Mouse (Mus musculus) spleen, postnatal 36 days (tissue): ENCODE results near the gene Nol6.

Experiments
- DNase-seq, 2 experiments: peaks; one replicate each; pipeline ENCODE4 v3.0.0; 2022; ENCODE audit warnings: low spot score in 2 of 2, mixed read lengths in 1 of 2

Gene Nol6

DNA sequence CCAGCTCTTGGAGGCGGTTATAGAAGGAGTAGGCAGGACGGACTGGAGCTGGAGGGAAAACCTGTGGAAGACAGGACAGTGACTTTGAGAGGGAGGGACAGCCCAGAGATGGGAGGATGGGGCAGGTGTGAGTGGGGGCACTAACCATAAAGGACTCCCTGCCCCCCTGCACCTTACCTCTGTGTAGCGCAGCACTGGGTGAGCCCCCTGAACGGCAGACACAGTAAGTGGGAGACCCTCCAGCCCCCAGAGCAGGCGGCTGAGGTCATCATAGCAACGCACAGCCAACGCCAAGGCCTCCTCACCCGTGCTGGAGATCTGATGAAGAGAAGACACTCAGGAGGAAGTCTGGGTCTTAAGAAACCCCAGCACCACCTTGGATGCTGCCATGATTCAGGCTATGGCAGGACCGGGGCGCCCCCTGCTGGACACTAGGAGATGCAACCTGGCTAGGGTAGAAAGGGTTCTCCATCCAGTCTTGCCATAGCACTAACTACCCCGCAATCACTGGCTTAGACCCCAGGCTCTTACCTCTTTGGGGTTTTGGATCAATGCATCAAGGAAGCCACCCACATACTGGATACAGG is 5.5 kb downstream of the Nol6 start:
- DNase-seq, result peak; percentile 38 to 59

DNA sequence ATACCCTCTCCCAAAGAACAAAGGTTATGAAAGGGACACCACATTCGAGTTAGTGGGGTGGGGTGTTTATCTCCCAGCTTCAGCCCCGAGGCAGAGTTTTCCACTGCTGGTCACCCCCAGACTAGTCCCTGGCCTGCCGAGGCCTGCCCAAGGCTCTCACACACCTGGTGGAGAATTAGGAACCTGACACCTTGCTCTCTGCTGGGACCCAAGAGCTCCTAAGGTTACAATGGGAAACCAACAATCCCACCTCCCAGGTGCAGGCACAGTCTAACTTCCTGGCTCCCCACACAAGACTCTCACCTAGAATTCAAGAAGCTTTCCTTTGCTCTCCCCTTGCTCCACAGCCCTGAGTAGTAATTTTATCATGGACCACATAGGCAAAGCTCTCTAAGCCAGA is 7.4 kb downstream of the Nol6 start:
- no peak for DNase-seq

DNA sequence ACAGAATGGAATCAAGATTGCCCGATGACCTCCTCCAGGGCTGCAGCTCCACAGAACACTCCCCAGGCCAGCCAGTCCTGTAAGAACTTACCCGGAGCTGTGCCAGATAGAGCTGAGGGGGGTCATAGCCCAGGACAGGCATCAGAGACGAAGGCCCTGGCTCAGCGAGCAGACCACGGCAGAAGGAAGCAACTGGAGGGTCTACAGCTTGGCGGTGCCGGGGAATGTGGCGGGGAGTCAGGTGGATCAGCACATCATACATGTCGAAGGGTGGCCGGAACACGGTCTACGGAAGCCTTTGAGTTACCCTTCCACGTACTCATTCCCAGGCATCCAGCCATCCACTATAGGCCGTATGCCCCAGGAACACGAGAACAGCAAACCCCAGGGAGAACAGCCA is 8.5 kb downstream of the Nol6 start:
- DNase-seq, result no peak

DNA sequence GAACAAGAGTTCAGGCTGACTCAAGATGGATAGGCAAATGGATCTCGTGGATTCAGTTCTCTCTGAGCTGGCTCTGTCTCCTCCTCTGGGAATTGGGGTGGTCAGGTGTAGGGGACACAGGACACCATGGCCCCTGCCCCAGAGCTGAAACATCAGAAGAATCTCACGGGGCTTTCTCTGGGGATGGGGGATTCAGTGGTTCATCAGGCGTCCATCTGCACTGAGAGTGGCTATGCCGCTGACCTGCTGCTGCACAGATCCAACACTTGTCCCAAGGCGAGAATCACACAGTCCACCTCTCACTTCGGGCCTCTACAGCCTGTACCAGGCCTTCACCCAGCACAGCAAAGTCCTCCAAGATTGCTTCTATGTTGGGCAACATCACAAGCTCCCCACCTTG is 9.2 kb downstream of the Nol6 start:
- DNase-seq, result no peak

DNA sequence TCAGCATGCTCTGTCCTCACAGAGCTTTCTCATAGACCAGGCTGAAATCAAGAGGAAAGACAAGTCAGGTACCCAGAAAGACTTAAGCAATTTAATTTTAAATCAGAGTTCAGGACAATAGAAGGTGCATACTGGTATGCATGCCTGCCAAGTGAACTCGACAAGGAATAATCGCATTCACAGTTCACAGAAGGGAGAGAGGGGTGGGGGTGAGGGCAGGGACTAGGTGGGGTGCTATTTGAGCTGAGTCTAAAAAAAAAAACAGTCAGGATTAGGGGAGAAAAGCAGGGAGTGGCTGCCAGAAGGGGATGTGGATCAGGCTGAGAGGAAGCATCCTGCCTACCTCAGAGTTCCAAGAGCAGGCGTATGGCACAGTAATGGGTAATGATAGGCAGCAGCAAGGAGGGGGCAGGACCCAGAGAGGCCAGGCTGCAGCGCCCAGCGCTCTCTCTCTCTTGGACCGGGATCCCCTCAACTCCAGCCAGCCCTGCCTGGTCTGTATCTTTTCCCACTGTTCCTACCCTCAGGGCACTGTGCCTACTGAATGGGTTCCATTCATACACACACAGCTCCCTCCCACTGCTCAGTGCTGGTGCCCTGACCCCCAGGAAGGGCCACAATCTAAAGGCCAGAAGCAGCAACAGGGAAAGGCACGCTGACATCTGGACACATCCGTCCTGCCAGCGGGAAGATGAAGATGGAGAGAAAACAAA is 9.7 kb downstream of the Nol6 start:
- no peak for DNase-seq

DNA sequence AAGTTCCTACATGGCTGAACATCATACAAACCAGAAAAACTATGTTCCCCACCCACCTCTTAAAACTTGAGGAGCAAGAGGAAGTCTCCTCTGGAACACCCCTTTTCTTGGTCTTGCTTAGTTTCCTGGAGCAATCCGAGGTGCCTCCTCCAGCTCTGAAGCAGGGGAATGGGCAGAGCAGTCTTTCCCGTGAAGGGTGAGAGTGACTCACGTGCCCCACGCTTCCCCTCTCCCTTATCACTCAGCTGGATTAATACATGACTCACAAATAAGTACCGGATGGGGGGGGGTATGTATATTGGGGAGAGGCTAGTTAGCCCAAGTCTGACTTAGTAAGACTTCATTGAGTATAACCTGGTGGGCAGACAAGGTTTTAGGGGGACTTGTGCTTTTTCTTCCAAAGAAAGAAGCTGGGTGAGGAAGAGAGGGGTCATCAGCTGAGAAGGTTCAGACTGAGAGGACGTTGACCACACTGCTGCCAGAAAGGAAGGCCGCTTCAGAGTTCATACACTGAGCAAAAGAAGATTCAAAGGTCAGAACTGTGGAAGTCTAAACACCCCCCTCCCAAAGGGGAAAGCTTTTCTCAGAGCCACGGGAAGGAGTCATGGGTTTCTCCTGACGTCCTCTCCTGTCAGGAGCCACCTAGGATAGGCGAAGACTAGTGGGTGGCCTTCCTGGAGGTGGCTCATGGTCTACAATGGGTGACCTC is 15.4 kb downstream of the Nol6 start:
- DNase-seq, result no peak

DNA sequence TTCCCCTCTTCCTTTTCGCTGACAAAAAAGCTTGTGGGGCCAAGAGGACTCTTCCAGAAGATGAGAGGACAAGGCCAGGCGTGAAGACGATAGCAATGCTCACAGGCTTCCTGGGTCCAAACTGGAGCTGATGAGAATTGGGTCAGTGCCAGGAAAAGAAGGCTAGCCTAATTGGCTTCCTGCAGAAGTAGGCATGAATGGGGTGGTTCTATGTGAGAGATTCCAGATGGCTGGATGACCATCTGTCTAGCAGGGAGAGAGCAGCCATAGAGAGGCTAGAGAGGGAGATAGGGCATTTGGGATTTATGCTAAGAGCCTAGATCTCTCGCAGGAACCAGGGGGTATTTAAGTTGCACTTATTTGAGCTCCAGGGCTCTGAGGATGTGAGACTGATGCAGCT is 16.8 kb downstream of the Nol6 start:
- DNase-seq, result no peak

DNA sequence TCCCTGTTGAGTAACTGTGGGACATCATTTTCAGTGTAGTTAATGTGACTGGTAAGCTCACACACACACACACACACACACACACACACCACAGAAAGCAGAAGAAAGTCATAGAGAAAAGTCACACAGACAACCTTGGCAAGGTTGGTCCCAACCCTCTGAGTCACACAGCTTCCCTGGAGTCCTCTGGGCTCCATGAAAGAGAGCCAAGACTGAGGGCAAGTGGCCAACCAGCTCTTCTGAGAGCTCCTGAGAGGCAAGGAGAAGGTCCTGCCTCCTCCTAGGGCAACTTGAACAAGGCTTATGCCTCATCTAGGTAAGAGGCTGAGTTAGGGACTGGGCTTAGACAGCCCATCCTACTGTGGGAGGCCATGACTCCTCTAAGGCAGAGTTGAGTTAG is 21.4 kb downstream of the Nol6 start:
- DNase-seq, result no peak

DNA sequence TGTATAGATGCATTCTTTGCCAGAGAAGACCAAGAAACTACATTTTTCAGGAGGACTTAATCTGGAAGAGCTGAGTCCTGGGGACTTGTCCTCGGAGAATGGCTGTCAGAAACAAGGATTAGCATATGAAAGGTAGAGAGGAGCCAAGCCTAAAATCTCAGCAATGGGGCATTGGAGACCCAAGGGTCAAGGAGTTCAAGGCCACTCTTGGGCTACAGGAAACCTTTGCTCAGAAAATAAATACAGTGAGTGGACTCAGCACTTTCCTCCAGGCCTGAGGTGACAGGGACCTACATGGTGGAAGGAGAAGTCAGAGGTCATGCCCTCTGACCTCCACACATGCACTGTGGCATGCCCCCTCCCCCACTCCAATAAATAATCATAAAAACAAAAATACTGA is 23.3 kb downstream of the Nol6 start:
- no peak for DNase-seq

DNA sequence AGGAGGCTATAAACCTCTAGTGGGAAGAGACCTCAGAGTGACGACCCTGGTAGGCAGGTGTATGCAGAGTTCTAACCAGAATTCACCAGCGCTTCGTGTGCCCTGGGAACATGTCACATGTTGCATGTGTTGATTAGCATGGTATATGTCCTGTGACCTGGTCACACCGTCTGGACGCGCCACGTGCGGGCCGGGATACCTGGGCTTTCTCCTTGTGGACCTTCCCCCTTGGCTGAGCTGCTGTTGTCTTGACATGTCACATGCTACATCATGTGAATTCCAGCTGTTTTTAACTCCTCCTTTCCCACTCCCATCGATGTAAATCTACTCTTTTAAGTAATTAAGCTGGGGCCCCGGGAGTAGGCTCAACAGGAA is 25.7 kb downstream of the Nol6 start:
- no peak for DNase-seq

DNA sequence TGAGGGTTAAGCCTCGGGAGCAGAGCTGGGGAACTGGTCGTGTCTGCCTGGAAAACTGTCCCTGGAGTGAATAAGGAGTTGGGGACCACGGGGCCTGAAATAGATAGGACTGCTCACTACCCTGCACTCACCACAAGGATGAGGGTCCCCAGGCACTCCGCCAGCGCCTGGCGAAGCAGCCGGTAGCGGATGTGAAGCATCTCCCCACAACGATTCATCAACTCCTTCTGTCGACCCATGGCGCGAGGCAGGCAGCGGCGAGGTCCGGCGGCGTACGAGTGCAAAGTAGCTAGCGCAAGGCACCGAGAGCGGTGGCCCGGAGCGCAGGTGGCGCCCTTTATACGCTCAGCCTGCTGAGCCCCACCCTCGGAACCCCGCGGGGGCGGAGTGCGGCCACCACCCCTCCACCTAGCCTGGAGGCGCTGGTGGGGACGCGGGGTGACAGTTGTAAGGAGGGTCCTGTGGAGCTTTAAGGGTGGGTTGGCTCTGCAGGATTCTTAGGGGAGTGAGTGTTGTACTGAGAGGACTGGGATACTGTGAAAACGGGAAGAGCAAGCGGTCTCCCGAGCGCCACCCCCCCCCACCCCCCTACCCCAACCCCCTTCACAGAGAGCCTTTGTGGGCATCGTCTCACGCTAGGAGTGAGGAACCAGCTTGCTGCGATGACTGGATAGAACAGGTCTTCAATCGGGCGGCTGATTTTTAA is 26.2 kb downstream of the Nol6 start, which contains the start of gene Aqp3:
TSS of gene Aqp3 (minus strand) at position 313 of the 706 bp plus-strand sequence.
- DNase-seq, result peak; percentile 59 to 66

DNA sequence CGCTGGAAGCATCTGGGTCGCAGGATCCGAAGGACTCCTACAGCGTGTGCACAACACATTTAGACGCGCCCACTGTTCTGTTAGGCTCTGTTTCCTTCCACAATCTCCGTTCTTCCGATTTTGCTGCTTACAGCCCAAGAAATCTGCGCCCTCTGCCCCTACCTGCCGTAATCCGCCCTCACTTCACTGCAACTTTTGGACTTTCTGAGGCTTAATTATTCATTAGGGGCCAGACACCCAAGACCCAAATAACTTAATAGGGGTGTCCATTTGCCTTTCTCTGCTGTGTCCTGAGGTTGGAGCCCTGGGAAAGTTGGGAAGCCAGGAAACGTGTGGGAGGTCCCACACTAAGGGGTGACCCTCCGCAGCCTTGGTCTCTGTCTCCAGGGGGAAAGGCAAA is 26.9 kb downstream of the Nol6 start:
- DNase-seq, result no peak

DNA sequence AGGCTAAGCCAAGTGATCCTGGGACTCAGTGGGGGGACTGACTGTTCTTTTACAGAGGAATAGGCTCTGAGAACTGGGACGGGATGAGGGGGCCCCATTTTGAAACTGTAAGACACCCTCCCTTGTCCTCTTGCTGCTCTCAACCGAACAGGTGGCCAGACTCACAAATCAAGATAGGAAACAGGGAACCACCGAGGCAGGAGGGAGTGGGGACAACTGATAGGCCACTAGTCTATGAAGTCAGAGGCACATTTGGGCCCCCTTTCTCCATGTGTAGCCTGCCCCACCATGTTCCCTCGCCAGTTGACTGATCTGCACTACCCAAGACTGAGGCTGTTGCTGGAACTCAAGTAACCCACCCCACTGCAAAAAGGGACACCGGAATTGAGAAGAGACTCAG is 27.5 kb downstream of the Nol6 start:
- DNase-seq, result no peak

DNA sequence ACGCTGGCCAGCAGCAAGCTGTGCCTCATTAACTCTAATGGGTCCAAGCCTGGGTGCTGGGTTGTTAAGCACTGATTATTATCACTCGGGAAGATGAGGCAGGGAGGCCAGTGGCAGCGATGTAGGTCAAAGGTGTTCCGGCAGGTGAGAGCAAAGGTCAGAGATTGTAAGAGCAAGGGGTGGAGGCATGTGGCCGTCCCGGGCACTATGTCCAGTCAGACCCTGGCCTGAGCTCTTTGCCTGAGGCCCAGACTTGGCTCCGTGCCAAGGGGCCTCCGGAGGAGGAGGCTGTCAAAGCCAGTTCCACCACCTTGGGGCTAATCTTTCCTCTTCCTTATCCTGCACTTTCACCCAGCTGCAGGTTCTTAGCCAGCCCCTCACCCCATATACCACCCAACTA is 28.1 kb downstream of the Nol6 start:
- no peak for DNase-seq

DNA sequence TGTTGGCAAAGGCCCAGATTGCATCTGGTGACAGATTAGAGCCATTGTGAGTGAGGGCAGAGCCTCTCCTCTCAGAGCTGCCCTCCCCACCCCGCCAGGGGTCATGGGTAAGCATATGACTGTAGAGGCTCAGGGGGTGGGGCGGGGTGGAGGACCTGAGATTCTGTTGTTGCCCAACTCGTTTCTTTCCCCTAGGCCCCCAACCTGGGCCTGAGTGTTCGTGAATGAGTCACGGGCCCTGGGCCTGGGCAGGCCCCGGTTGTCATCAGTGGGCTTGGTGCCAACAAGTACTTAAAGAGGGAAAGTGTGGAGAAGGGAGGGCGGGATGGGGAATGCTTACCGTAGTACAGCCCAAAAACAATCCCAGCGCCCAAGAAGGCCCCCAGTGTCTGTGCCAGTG is 29.9 kb downstream of the Nol6 start:
- no peak for DNase-seq

DNA sequence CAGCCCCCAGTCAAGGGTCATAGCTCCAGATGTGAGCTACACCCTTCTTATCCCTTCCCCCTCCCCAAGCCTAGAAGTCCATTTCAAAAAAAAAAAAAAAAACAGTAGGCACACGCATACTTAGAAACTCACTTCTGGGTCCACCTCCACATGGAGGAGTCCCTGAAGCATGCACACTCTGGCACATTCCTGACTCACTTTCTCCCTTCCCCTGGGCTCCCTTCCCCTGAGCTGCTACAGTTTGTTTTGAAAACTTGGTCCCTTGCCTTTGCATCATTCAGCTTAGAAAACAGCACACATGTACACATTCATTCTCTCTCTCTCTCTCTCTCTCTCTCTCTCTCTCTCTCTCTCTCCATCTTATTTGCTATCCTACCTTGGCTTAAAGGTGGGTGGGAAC is 31.3 kb downstream of the Nol6 start:
- DNase-seq, result no peak

DNA sequence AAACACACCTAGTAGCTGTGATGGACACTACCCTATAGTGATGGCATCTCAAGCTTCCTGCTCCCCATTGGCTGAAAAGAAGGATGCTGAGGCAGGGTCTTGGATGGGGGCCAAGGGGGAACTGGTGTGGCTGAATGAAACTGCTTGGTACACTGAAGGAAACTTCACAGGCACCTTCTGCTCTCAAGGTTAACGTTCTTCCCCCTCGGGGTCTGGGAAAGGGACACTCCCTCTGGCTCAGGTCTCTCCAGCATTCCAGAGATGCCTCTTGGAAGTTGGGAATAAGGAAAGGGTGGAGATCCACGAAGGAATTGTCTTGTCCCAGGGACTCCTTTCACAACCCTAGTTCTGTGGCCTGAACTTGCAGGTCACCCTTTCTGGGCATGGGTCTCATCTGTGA is 32.9 kb downstream of the Nol6 start:
- no peak for DNase-seq

DNA sequence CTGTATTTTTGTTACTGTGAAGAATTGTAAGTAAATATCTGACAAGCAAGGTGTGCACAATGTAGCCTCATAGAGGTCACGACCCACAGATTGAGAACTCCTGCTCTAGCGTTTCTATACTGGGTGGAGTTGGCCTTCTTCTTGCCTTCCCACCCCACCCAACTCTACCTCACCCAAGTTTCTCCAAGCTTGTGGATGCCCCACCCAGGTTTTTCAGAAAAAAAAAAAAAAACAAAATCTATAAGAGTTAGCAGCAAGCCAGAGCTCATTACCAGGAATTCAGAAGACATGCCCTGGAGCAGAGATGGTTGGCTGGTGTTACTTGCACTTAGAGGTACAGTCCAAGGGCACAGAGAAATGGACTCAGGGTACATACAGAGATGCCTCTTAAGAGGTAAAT is 34.5 kb downstream of the Nol6 start:
- DNase-seq, result no peak

DNA sequence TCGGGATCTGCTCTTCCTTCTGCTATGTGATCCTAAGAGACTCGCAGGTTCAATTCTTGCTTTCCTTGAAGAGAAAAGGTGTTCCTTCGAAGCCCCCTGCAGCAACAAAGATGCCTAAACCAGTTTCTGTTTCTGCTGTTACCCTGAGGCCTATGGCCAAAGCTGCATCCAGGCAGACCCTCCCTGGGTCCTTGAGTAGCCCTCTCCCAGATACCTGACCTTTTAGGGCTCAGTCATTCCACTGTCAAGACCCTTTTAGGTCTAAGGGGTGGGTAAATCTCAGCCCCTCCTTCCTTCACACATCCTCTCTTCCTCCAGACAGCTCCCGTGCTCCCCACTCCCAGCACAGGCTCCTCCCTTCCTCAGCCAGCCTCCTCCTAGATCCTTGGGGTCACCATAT is 35.1 kb downstream of the Nol6 start:
- no peak for DNase-seq

DNA sequence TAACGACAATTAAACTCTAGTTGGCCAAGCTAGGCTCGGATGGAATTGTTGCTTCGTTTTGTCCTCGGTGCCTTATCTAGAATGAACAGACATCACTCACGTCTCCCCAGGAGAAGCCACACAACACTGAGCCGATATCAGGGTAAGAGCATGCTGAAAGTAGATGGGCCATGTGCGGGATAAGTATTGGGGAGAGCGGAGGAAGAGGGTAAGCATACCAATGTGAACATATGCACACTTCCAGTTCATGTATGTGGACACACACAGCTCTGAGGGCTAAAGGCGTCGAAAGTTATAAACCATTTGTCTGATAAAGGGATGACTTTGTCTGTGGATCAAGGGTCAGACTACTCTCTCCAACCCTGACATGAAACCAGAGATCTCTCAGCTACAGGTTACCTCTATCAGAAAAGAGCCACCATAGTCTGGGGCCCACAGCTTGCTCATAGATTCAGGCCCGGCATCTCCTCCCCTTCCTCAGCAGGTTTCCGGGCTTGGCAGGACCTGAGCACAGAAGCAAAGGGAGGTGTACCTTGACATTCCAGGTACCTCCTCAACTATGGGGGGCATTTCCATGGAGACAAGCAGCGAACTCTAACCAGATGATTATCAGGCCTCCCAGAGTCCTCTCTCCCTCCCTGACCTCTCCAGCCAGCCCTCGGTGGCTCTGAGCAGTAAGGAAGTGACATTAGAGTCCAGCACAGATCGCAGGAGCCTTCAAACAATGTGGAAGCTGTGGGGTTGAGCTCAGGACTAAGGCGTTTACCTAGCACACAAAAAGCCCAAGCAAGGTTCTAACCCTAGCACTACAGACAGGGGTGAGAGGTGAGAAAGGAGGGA is 36.6 kb downstream of the Nol6 start:
- DNase-seq, result peak; percentile 34 to 58

DNA sequence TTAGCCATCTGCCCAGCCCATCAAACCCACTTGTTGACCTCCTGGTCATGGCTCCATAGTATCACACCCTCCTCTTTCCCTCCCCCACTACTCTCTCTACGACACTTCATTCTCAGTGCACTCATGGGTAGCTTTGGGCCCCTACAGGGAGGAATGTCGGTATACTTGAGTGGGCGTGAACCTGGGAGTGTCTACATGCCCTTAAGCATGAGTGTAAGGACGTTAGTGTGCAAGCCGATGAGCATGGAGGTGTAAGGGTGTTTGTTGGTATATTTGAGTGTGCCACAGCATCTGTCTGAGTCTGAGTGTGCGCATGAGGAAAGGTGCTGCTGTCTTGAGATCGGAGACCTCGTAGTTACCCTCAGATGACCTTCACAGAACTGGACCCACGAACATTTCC is 37.3 kb downstream of the Nol6 start:
- DNase-seq, result no peak

DNA sequence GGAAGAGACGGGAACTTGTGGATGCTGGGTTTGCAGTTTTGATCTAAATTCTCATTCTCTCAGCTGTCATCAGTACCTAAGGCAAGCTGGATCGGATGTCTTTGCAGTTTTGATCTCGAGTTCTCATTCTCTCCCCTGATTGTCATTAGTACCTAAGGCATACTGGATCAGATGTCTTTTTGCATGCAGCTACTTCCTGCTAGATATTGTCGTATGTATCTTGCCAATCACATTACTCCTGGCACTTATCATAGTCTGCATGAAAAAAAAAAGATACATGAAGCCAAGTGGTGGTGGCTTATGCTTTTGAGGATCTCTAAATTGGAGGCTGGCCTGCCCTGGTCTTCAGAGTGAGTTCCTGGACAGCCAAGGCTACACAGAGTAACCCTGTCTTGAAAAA is 39.4 kb downstream of the Nol6 start:
- DNase-seq, result no peak
